Mouse (Mus musculus) hematopoietic stem cell, adult 5-6 weeks (primary cell): ENCODE measurements around the gene Rps6ka5. TPM values are rescaled to one million over a fixed set of nuclear protein-coding genes. Genes with fewer than 3 reads are reported as not detected.

Experiments
- ATAC-seq, 2 experiments: fragments of 125-278 bp in 1 of 2; replicated peaks in 1 of 2; 2 replicates each; pipeline ENCODE4 v1.8.0; 2016 to 2017; ENCODE audit warnings: inconsistent platforms in 2 of 2, mild to moderate bottlenecking in 2 of 2, moderate number of reproducible peaks in 2 of 2, low read depth in 1 of 2, moderate TSS enrichment in 1 of 2; ENCODE audit not compliant: low FRiP score in 2 of 2, poor library complexity in 2 of 2, severe bottlenecking in 2 of 2, insufficient read depth in 1 of 2, low TSS enrichment in 1 of 2
- total RNA-seq: library from RNA; stranded (forward); fragments of 172-1452, 232-1000 nt; gene quantifications from 2 replicates; pipeline ENCODE4 v1.2.3, GENCODE M21; 2017

Rps6ka5 gene
- total RNA-seq, 1 experiment from 2014 or later = 70.4 TPM

GRCm38 (mm10) chr12:100629126-100629920 is 97.5 kb downstream of the Rps6ka5 start:
- no peak; a peak in 1 of 4 replicates for ATAC-seq

GRCm38 (mm10) chr12:100626991-100627677 is 99.6 kb downstream of the Rps6ka5 start:
- peak; percentile 29 to 33; a peak in 2 of 4 replicates for ATAC-seq

DNA sequence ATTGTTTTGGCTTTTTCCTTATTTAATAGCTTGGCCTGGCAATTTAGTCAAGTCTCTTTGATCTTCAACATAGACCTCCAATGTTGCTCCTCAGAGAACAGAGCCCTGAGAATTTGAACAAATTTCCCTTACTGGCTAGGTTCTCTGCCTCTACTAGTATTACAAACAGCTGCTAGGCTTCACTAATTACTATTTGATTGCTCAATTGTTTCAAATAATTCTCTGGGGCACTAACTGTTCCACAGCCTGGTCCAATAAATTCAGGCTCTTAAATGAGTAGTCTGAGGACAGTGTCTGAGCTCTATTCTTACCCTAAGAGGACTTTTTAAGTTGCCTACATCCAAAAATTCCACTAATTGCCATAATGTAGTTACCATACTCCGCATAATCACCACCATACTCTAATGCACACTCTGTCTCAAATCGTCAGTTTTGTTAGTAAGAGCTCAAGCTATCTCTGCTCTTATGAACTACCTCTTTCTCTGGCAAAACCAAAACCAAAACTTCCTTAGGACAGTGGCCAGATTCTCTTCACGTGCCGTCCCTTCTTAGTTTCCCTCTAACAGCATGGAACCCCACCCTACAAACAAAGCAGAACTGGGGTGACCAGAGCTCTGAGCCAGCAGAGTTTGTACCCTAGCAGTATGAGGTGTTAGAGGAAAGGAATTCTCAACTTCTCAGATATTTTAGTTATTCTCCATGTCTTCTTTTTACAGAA is 100.4 kb downstream of the Rps6ka5 start:
- ATAC-seq = peak; percentile 83 to 86

DNA sequence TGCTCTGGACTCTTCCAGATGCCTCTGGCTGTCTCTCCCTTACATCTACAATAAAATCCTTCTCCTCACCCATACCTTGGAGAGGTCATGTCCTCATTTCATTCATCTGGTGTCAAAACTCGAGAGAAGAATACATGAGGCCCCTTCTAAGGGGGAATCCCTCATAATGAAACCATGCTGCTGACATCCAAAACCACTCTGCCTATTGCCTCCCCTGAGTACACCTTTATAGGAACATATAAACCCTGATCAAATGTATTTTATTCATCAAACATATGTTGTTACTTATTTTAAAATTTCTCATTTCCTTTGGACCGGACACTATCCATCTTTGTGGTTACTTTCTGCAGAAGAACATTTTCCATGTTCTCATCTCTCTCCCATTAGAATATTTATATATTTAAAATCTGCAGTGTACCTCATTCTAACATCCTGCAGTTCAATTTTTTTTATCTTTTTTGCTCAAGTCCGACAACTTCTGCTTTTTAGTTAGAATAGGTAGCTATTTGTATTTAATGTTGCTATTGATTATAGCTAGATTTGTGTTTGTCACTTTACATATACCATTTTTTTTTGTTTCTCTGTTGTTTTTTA is 101.8 kb downstream of the Rps6ka5 start:
- no peak for ATAC-seq

- ATAC-seq = peak; percentile 88 to 92
Measured at GRCm38 (mm10) chr12:100615251-100615650, 111.5 kb downstream of the Rps6ka5 start.

DNA sequence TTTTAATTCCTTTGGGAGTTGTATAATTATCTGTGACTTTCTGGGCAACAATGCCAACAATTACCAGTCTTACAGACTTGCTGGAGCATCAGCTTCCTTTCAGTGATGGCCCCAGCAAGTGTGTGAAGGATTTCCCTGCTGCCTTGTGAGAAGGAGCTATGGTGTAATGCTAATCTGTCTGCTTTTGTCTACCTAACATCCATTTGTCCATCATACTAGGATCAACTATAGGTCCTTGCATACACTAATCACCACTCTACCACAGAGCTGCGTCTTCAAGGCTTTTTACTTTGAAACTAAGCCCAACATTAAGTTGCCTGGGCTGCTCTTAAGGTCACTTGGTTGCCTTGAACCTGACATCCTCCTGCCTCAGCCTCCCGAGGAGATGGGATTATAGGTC is 112.9 kb downstream of the Rps6ka5 start:
- no peak for ATAC-seq

- ATAC-seq = no peak
Measured at GRCm38 (mm10) chr12:100613192-100613700, 113.5 kb downstream of the Rps6ka5 start.

DNA sequence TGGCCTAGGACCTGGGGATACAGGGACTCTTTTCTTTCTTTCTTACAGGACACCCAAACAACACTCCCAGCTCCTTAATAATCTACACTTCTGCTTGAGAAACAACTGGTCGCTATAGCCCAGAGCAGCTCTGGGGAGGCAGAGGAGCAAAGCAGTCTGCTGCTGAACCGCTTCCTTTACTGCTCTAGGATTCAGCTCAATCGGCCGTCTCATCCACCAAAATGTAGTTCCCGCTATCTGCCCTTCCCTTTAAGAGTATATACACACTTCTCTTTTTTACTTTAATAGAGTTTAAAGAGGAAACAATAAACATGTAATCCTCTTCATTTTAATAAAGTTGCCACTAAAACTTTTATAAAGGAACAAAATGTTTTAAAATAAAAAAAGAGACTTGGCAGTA is 117.0 kb downstream of the Rps6ka5 start:
- ATAC-seq = no peak

- ATAC-seq = no peak
Measured at GRCm38 (mm10) chr12:100609064-100609463, 117.7 kb downstream of the Rps6ka5 start.

DNA sequence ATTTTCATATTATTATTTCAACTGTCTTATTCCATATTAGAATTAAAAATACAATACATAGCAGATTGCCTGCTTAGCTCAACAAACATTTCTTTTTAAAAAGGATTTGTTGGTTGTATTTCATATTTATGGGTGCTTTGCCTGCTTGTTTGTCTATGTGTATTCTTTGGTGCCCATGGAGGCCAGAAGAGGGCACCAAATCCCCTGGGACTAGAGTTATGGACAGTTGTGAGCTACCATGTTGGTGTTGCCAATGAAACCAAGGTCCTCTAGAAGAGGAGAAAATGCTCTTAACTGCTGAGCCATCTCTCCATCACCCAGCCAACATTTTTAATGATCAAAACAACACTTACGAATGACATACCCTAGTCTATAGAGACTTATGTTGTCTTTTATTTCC is 120.0 kb downstream of the Rps6ka5 start:
- ATAC-seq = no peak

DNA sequence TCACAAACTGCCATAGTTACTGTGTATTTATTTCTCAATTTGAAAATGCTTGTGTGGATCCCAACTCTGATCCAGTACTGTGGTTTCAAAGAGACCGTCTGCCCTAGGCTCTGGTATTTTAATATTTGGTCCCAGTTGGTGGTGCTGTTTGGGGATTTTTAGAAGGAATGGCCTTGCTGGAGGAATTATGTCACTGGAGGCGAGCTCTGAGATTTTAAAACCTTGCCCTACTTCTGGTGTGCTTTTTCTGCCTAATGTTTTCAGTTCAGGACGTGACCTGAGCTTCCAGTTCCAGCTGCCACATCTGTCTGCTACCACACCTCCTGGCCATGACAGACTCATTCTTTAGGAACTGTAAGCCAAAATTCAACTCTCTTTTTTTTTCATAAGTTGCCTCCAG is 121.2 kb downstream of the Rps6ka5 start:
- ATAC-seq = no peak

- peak; percentile 73 to 80; a peak in 2 of 4 replicates for ATAC-seq
Measured at GRCm38 (mm10) chr12:100604540-100604939, 122.2 kb downstream of the Rps6ka5 start.

- ATAC-seq = no peak
Measured at GRCm38 (mm10) chr12:100594700-100595099, 132.1 kb downstream of the Rps6ka5 start.

GRCm38 (mm10) chr12:100586601-100587000 is 140.2 kb downstream of the Rps6ka5 start:
- no peak for ATAC-seq

GRCm38 (mm10) chr12:100579221-100579620 is 147.6 kb downstream of the Rps6ka5 start:
- no peak for ATAC-seq

GRCm38 (mm10) chr12:100578291-100578690 is 148.5 kb downstream of the Rps6ka5 start:
- ATAC-seq = peak; percentile 49 to 62; a peak in 2 of 4 replicates

DNA sequence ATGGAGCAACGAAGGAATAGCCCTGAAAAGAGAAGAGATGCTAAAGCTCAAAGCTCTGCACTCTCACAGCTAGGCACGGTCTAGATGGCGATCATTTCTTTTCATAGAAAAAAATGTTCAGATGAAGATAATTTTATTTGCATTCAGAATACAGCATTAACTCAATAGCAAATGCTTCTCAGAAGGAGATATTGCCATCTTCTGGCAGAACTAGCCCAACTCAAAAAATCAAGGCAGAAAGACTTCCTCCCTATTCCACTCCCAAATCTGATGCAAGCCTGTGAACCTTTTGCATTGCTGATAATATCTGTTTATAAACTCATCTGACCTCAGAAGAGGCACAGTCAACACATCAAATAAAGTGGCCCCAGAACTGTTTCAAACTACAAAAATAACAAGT is 151.0 kb downstream of the Rps6ka5 start:
- no peak for ATAC-seq
